Mouse (Mus musculus) kidney, adult 2 months (tissue): Measurements from ENCODE around the gene Tpcn1. TPM values are rescaled to one million over a fixed set of nuclear protein-coding genes. Genes with fewer than 3 reads are reported as not detected.

Experiments
- DNase-seq: peaks from one replicate; pipeline ENCODE4 v3.0.0; 2021
- H3K27ac ChIP-seq: fragments of 200-500 bp; 2 replicates; pipeline ENCODE4 v1.5.1; 2012; ENCODE audit warnings: low read depth, low read length, control low read depth, inconsistent platforms; ENCODE audit not compliant: insufficient read depth
- H3K27me3 ChIP-seq: fragments of 200-500 bp; replicated peaks from 2 replicates; pipeline ENCODE4 v1.6.1; 2012; ENCODE audit warnings: mild to moderate bottlenecking, moderate library complexity, low read length, inconsistent platforms; ENCODE audit not compliant: control insufficient read depth, insufficient read depth
- H3K36me3 ChIP-seq: fragments of 200-500 bp; 2 replicates; pipeline ENCODE4 v1.6.1; 2012; ENCODE audit warnings: mild to moderate bottlenecking, moderate library complexity, low read length, inconsistent platforms; ENCODE audit not compliant: control insufficient read depth, insufficient read depth
- H3K4me1 ChIP-seq: fragments of 200-500 bp; 2 replicates; pipeline ENCODE4 v1.6.1; 2011; ENCODE audit warnings: low read length; ENCODE audit not compliant: control insufficient read depth, insufficient read depth
- H3K4me3 ChIP-seq: fragments of 200-500 bp; 2 replicates; pipeline ENCODE4 v1.5.1; 2011; ENCODE audit warnings: mild to moderate bottlenecking, low read depth, low read length, control low read depth; ENCODE audit not compliant: insufficient read depth
- CTCF ChIP-seq: fragments of 200-500 bp; conservative IDR thresholded peaks from 2 replicates; pipeline ENCODE4 v1.5.1; 2011; ENCODE audit warnings: low read depth, mild to moderate bottlenecking, control low read depth, low read length, moderate library complexity, mixed read lengths; ENCODE audit not compliant: insufficient read depth, insufficient read length
- POLR2A ChIP-seq: fragments of 200-500 bp; IDR thresholded peaks from one replicate; pipeline ENCODE4 v1.6.1; 2011; ENCODE audit warnings: low read depth, low read length, control low read depth
- WGBS: fragments of 180-500 bp; shearing (Covaris S2); methylation state at CpG from one replicate; pipeline ENCODE4 v1.1.7; 2018; 5-methylcytosine and 5-hydroxymethylcytosine counted together
- polyA plus RNA-seq: library from polyadenylated mRNA; depleted of rRNA; stranded (reverse); fragments of >200 nt; gene quantifications from 2 replicates; pipeline ENCODE4 v1.2.3, GENCODE M21; 2012

Tpcn1 gene
- polyA plus RNA-seq, 1 experiment: 216 TPM

DNA sequence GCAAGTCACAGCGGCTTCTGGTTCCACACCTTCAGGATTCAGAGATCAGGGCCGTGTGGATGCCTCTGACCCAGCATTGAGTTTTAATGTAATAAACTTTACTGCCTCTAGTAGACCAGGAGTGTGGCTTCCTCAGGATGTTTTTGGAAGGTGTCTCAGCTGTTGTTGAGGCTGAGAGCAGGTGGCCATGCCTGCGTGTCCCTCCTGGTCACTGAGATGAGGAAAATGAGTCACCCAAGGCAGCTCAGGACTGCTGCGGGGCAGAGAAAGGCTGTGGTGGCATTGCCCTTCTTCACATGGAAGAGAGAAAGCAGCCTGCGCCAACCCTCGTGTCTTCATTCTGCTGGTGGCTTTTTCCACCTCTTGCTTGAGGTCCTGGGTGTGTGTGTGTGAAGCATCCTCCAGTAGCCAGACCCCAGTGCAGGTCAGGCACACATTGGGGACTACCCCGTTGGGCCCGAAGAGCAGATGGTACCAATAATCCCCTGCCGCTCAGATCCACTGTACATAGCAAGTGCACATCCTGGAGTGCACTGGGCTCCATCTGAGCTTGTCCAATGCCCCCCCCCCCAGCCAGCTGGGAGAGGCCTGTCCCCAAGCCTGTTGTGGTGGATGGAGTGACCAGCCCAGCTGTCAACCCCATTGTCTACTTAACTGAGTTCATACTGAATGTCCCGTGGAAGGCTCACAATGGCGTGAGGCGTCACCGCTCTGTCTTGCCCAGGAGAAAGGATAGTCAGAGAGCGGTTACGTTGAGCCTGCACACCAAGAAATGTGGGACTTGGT, 39.2 kb upstream of the Tpcn1 start:
- 91% methylated on average over 15 of the region's 15 CpGs for WGBS
- TF ChIP-seq POLR2A (no peak), CTCF (no peak)
- no peaks in the 10 kb centered on the region for H3K4me1 ChIP-seq
- no peak for DNase-seq
- no peak overlapping the region for H3K27ac ChIP-seq
- peaks cover 2% of the 10 kb centered on the region; the same call in 1 of the 2 replicates for H3K36me3 ChIP-seq
- no peaks in the 10 kb centered on the region for H3K27me3 ChIP-seq
- no peak overlapping the region for H3K4me3 ChIP-seq

DNA sequence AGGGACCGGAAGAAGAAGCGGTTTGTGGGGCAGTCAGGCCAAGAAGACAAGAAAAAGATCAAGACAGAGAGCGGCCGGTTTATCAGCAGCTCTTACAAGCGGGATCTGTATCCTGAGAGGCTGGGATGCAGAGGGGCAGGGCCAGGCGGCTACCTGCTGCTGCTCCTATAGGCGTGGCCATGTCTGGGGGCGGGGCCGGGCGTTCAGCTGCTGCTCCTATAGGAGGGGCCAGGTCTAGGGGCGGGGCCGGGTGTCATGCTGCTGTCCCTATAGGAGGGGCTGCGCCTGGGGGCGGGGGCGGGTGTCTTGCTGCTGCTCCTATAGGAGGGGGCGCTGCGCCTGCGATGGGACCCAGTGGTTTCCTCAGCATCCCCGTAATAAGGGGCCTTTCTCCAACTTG, 37.9 kb upstream of the Tpcn1 start:
- Histone ChIP-seq H3K36me3 (peaks cover 2% of the 10 kb centered on the region; the same call in 1 of the 2 replicates), H3K4me3 (no peak overlapping the region), H3K27me3 (no peaks in the 10 kb centered on the region), H3K27ac (no peak overlapping the region), H3K4me1 (0 out of 2 replicates have a peak, but pooled peaks cover 3% of the 10 kb centered on the region)
- TF ChIP-seq CTCF (no peak), POLR2A (no peak)
- no peak for DNase-seq
- 70% methylated on average over 18 of the region's 19 CpGs for WGBS

DNA sequence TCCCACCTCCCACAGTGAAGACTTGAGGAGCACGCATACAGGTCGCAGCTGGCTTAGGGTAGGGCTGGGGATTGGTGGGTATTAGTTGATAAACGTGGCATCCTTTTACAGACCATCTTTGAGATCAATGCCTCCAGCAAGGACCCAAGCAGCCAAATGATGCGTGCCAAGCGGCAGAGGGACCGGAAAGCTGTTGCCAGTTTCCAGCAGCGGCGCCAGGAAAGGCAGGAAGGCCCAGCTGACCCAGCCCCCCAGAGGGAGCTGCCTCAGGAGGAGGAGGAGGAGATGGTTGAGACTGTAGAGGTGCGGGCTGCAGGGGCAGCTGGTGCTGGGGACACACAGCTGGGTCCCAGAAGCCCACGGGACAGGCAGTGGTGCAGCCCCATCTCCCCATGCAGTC, 36.0 kb upstream of the Tpcn1 start:
- WGBS: 87% methylated on average over 10 of the region's 10 CpGs
- Histone ChIP-seq H3K27me3 (no peaks in the 10 kb centered on the region), H3K36me3 (peaks cover 2% of the 10 kb centered on the region), H3K4me3 (no peak overlapping the region), H3K4me1 (0 out of 2 replicates have a peak, but pooled peaks cover 3% of the 10 kb centered on the region), H3K27ac (no peak overlapping the region)
- no peak for DNase-seq
- TF ChIP-seq CTCF (no peak), POLR2A (no peak)

DNA sequence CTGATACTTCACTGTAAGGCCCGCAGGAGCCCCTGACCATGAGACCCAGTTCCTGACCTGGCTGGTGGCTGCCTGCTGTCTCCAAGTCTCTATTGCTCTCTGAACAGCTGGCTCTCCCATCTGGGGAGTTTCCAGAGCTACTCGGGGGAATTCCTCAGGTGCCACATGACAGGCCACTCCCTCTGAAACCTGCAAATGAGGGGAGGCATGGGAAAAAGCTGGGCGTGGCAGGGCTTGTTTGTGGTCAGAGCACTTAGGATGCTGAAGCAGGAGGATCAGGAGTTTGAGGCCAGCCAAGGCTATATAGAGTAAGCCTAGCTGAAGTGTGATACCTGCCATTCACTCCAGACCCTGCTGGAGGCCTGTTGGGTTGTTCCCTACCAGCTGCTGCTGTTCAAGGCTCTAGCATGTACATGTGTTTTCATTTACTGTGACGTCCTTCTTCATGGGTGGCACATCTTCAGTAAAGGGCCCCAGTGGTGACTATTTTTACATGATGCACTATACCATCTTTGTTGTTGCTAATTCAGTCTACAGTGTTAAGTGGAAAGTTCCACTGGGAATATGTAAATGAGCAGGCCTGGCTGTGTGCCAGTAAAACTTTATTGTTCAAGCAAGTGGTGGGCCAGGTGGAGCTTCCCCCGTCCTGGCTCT, 33.9 kb upstream of the Tpcn1 start:
- Histone ChIP-seq H3K36me3 (peaks cover 2% of the 10 kb centered on the region), H3K27ac (peak overlapping the region; percentile 41; the same call in 1 of the 2 replicates), H3K4me1 (0 out of 2 replicates have a peak, but pooled peaks cover 3% of the 10 kb centered on the region), H3K4me3 (no peak overlapping the region), H3K27me3 (no peaks in the 10 kb centered on the region)
- DNase-seq: peak; percentile 58
- 57% methylated on average over 5 of the region's 5 CpGs for WGBS
- no peak for TF ChIP-seq CTCF
- TF ChIP-seq POLR2A: no peak

DNA sequence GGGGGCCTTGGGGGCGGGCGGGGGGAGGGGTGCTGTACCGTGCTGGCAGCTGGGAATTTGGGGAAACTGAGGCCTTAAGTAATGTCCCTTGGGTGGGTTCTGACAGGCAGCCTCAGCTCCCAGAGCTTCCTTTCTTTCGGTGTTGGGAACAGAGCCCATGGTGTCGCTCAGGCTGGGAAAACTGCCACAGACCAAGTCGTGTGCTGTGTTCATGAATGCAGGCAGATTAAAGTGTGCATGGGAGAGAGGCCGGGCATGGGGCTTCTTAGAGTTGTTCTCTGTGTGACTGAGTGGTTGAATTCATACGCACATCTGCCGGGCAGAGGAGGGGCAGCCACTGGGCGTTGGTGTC, 33.3 kb upstream of the Tpcn1 start:
- Histone ChIP-seq H3K27me3 (no peaks in the 10 kb centered on the region), H3K4me3 (no peak overlapping the region), H3K36me3 (peaks cover 2% of the 10 kb centered on the region), H3K27ac (peak overlapping the region; percentile 41; the same call in 1 of the 2 replicates), H3K4me1 (0 out of 2 replicates have a peak, but pooled peaks cover 3% of the 10 kb centered on the region)
- whole genome bisulfite sequencing: 81% methylated on average over 10 of the region's 10 CpGs
- no peak for TF ChIP-seq POLR2A
- TF ChIP-seq CTCF: no peak
- no peak for DNase-seq

DNA sequence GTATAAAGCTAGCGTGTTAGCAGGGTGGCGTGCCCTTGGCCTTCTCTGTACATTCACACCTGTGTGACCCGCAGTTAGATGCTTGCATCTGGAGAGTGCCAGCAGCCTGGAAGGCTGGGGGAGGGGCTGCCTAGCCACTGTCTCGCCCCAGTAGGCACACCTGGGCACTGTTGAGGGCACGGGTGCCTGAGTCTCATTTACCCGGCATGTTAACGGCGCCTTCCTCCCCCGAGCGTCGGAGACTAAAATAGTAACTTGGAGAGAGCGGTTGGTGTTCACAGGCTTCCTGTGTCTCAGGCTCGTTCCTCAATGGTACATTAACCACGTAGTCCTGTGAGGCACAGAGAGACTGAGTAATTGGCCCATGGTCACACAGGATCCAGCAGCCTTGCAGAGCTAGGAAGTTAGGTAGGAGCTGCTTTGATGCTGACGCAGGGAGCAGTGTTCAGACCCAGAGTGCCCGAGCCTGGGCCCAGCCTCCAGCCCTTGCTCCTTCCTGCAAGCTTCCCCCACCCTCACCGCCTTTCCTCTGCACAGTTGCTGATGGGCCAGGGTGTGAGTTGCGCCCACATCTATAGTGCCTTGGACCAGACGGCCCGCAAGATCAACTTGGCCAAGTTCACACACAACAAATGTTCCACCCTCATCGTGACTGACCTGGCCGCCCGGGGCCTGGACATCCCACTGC, 32.7 kb upstream of the Tpcn1 start:
- Histone ChIP-seq H3K27me3 (no peaks in the 10 kb centered on the region), H3K4me3 (no peak overlapping the region), H3K27ac (peak overlapping the region; percentile 29; the same call in 1 of the 2 replicates), H3K4me1 (0 out of 2 replicates have a peak, but pooled peaks cover 3% of the 10 kb centered on the region), H3K36me3 (peaks cover 2% of the 10 kb centered on the region)
- DNase-seq: peak; percentile 73
- TF ChIP-seq POLR2A (no peak), CTCF (no peak)
- WGBS: 64% methylated on average over 23 of the region's 23 CpGs

DNA sequence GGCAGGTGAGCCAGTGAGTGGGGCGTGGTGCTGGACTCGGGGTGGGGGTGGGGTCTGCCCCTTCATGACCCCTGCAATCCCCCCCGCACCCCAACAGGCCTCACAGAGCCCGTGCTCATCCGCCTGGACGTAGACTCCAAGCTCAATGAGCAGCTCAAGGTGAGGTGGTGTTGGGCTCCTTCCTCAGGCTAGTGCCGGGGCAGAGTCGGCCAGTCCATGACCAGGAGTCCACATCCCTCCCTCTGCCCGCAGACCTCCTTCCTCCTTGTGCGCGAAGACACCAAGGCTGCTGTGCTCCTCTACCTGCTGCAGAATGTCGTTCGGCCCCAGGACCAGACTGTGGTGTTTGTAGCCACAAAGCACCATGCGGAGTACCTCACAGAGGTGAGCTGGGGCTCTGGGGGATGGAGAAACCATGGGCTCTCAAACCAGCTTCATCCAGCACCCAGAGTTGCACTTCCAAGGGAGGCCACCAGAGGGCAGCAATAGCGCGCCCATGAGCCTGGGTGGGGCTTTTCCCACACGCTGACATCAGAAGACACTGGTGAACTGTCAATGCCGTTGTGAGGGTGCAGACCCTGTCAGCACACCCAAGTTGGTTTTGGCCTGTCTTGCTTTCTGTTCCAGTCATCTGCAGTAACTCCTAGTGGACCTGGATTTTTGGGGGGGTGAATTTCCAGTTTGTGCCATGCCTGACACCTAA, 32.1 kb upstream of the Tpcn1 start:
- Histone ChIP-seq H3K27ac (peak overlapping the region; percentile 22; the same call in 1 of the 2 replicates), H3K27me3 (no peaks in the 10 kb centered on the region), H3K36me3 (peaks cover 2% of the 10 kb centered on the region), H3K4me3 (no peak overlapping the region), H3K4me1 (0 out of 2 replicates have a peak, but pooled peaks cover 3% of the 10 kb centered on the region)
- WGBS: 68% methylated on average over 18 of the region's 18 CpGs
- DNase-seq: peak; percentile 80
- peak; percentile 93 for TF ChIP-seq CTCF
- TF ChIP-seq POLR2A: no peak
